Mouse (Mus musculus) olfactory bulb, adult 2 months (tissue): ENCODE measurements around the gene Vma21. TPM values are rescaled to one million over a fixed set of nuclear protein-coding genes. Genes with fewer than 3 reads are reported as not detected.

Experiments
- H3K27ac ChIP-seq: fragments of 200-500 bp; 2 replicates; pipeline ENCODE4 v1.5.1; 2012; ENCODE audit warnings: low read depth, low read length; ENCODE audit not compliant: insufficient read depth
- H3K4me1 ChIP-seq: fragments of 200-500 bp; 2 replicates; pipeline ENCODE4 v1.6.1; 2012; ENCODE audit warnings: low read length; ENCODE audit not compliant: control insufficient read depth, insufficient read depth
- H3K4me3 ChIP-seq: fragments of 200-500 bp; 2 replicates; pipeline ENCODE4 v1.5.1; 2012; ENCODE audit warnings: mild to moderate bottlenecking, low read depth, low read length, moderate library complexity; ENCODE audit not compliant: insufficient read depth
- CTCF ChIP-seq: fragments of 200-500 bp; IDR thresholded peaks from 2 replicates; pipeline ENCODE4 v1.5.1; 2012; ENCODE audit warnings: low read depth, mild to moderate bottlenecking, low read length, moderate library complexity; ENCODE audit not compliant: insufficient read depth
- POLR2A ChIP-seq: fragments of 200-500 bp; IDR thresholded peaks from 2 replicates; pipeline ENCODE4 v1.6.1; 2012; ENCODE audit warnings: mild to moderate bottlenecking, low read depth, low read length, moderate library complexity; ENCODE audit not compliant: insufficient read depth
- WGBS: fragments of 180-500 bp; shearing (Covaris S2); methylation state at CpG from one replicate; pipeline ENCODE4 v1.1.7; 2018; 5-methylcytosine and 5-hydroxymethylcytosine counted together
- polyA plus RNA-seq: library from polyadenylated mRNA; stranded (reverse); fragments of >200 nt; gene quantifications from 2 replicates; pipeline ENCODE4 v1.2.4, GENCODE M21; 2012; ENCODE audit warnings: low replicate concordance; ENCODE audit not compliant: missing spikeins, insufficient read depth, insufficient read length

Gene Vma21
- polyA plus RNA-seq, 1 experiment, result not detected

GRCm38 (mm10) chrX:71846696-71847095, 31.0 kb downstream of the Vma21 start:
- TF ChIP-seq POLR2A, result no peak
- TF ChIP-seq CTCF, result no peak
- 95% methylated on average over 4 of the region's 4 CpGs for WGBS
- no peaks in the 10 kb centered on the region for H3K4me1 ChIP-seq
- H3K27ac ChIP-seq, result no peak overlapping the region
- H3K4me3 ChIP-seq, result no peak overlapping the region

GRCm38 (mm10) chrX:71853798-71854197, 38.1 kb downstream of the Vma21 start:
- Histone ChIP-seq H3K4me3 (no peak overlapping the region), H3K4me1 (no peaks in the 10 kb centered on the region), H3K27ac (no peak overlapping the region)
- TF ChIP-seq CTCF, result no peak
- no peak for TF ChIP-seq POLR2A

Other genes starting within 250 kb of the Vma21 start
- not detected in 2 replicates for gene Gpr50, start 152.3 kb upstream of the Vma21 start, polyA plus RNA-seq
- not detected in 2 replicates for gene Gm1141, start 105.1 kb downstream of the Vma21 start, polyA plus RNA-seq
- gene Prrg3, start 146.7 kb downstream of the Vma21 start, polyA plus RNA-seq, result not detected in 2 replicates
- gene Fate1, start 157.1 kb downstream of the Vma21 start, polyA plus RNA-seq, result not detected in 2 replicates
- gene Cnga2, start 175.9 kb downstream of the Vma21 start, polyA plus RNA-seq, result not detected in 2 replicates